Mouse (Mus musculus) left cerebral cortex, postnatal 4 days (tissue): Measurements from ENCODE around the gene Nek5. TPM values are rescaled to one million over a fixed set of nuclear protein-coding genes. Genes with fewer than 3 reads are reported as not detected.

Source experiments
- DNase-seq: peaks from one replicate; pipeline ENCODE4 v3.0.0-alpha.2; 2022
- intact Hi-C: fragments of 180-260 bp; cut with DNase I; formaldehyde crosslinking; loops from one replicate; pipeline ENCODE4 v1.15.1; 2025
- total RNA-seq, 2 experiments: library from RNA; stranded (reverse); gene quantifications; 2 replicates each; pipeline ENCODE4 v1.2.3; 2021

Nek5 gene
- total RNA-seq, 2 experiments from 2014 or later: 0.26 to 0.66 TPM

DNA sequence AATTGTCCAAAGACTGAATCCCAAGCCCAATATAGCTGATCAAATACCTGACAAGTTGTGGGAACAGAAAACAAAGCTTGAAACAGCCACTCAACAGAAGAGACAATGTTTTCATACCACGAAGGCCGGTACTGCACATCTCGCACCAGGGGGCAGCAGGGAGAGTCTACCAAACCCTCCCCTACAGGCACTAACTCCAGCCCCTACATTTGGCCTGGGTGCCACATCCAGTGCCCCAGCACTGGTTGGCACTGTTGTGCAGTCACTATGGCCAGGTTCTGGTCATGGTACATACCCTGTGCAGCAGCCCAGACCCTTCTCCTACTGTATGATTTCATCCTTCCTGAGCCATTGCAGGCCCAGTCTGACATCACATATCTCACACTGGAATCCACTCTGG, 95.9 kb downstream of the Nek5 start:
- no peak for DNase-seq

GRCm38 (mm10) chr8:22025241-22025640, 99.6 kb downstream of the Nek5 start:
- no peak for DNase-seq

More for the DNA sequence above, 95.9 kb downstream of the Nek5 start:
- intact Hi-C loops: no loop called here

More at GRCm38 (mm10) chr8:22025241-22025640, 99.6 kb downstream of the Nek5 start:
- intact Hi-C loops: no loop called here

Other genes starting within 250 kb of the Nek5 start
- not detected for gene Defb9, start 239.6 kb downstream of the Nek5 start, total RNA-seq
- gene Defb11, start 218.6 kb downstream of the Nek5 start, total RNA-seq: not detected
- gene Defb15, start 192.3 kb downstream of the Nek5 start, total RNA-seq: not detected
- gene Defb35, start 186.7 kb downstream of the Nek5 start, total RNA-seq: not detected
- gene Defb13, start 178.3 kb downstream of the Nek5 start, total RNA-seq: not detected
- gene Fam90a1a, start 166.3 kb downstream of the Nek5 start, total RNA-seq: not detected
- gene Ccdc70, start 155.3 kb downstream of the Nek5 start, total RNA-seq: not detected
- gene Atp7b, start 64.7 kb downstream of the Nek5 start, total RNA-seq: 1 to 10 TPM; 3.1 to 3.3 TPM
- gene Alg11, start 64.3 kb downstream of the Nek5 start, total RNA-seq: 10 to 100 TPM; 25.4 to 29.7 TPM
- 1 to 10 TPM; 3.5 to 5.0 TPM for gene Nek3, start 41.4 kb upstream of the Nek5 start, total RNA-seq
- 1 to 10 TPM; 6.6 to 6.7 TPM for gene Ckap2, start 60.8 kb upstream of the Nek5 start, total RNA-seq
- gene Vps36, start 67.8 kb upstream of the Nek5 start, total RNA-seq: 10 to 100 TPM; 46.1 to 48.4 TPM
- 1 to 10 TPM; 5.5 to 6.6 TPM for gene Thsd1, start 102.3 kb upstream of the Nek5 start, total RNA-seq
- gene Tpte, start 158.4 kb upstream of the Nek5 start, total RNA-seq: not detected